ENCODE assay signal across 22 mouse cellular contexts in the genomic region with DNA sequence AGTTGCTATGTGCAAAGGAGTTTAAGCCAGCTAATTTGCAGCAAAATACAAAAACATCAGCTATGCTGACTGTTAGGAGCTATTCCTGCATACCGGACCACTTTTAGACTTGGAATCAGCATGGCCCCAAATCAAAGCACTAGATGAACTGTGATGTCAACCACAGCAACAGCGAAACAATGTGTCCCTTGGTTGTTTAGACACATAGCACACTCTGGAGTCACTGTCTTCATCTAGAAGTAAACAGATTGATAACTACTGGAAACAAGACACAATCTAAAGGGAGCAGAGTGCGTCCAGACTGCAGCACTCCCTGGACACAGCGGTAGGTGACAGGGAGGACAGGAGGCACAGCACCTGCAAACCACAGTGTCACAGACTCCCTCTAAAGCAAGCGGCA.
DNase-seq lines count a peak whose midpoint lies in the region; ATAC-seq and TF ChIP-seq lines count a peak whose summit lies in the region.
"Had no signal": no experiment of that assay in that cellular context is flagged by ENCODE, and none has a peak within 500 bp of the region (broad histone marks: within the 10 kb centered on the region; RNA-seq: fewer than 3 reads in every experiment).

No protein-coding gene starts in this region.

- TF ChIP-seq POLR2A in lung, adult 2 months (IDR thresholded peaks at IDR 0.05; ENCODE audit: borderline replicate concordance, extremely low read depth, low read depth, low read length), result no peak

- peak overlapping the region; percentile 53 for H3K27ac ChIP-seq in embryonic facial prominence, embryonic 13.5 days
- no peak overlapping the region for H3K27ac ChIP-seq in embryonic facial prominence, embryonic 10.5 days (replicated peaks)
- H3K27ac ChIP-seq in heart, postnatal 0 days (ENCODE audit: low read depth), result peak overlapping the region; percentile 47
- peak overlapping the region; percentile 56 for H3K27ac ChIP-seq in lung, embryonic 15.5 days
- H3K27ac ChIP-seq: forebrain, embryonic 15.5 days; hindbrain, embryonic 15.5 days; limb, embryonic 13.5 days; liver, embryonic 15.5 days; midbrain, embryonic 13.5 days had no signal

- DNase-seq in embryonic facial prominence, embryonic 10.5 days (ENCODE audit: low spot score), result no peak
- DNase-seq in heart, postnatal 0 days (ENCODE audit: low spot score), result no peak
- DNase-seq in heart, adult 9 months (ENCODE audit: low spot score in 2 of 2), result no peak
- no peak for DNase-seq in lung, adult 2 months
- DNase-seq in lung, postnatal 36 days, result peak; percentile 51
- no peak for DNase-seq in left cerebral cortex, adult 9 months (ENCODE audit: low spot score in 2 of 2)
- DNase-seq: adrenal gland, postnatal 14 days; cerebellum, adult 8-10 months; cerebellum, postnatal 36 days; embryo, embryonic 11 days; gastrocnemius, postnatal 14 days; heart, adult 18-20 months; heart, postnatal 10 days; kidney, adult 2 months; kidney, postnatal 10 days had no signal

- 83% methylated on average over 5 of the region's 5 CpGs for WGBS in embryonic facial prominence, embryonic 13.5 days
- 92% methylated on average over 5 of the region's 5 CpGs for WGBS in embryonic facial prominence, embryonic 10.5 days
- 74% methylated on average over 5 of the region's 5 CpGs for whole genome bisulfite sequencing in heart, postnatal 0 days
- 53% methylated on average over 5 of the region's 5 CpGs for WGBS in lung, embryonic 15.5 days
- WGBS in lung, adult 2 months, result 40% methylated on average over 5 of the region's 5 CpGs

- no peak for ATAC-seq in embryonic facial prominence, embryonic 13.5 days (ENCODE audit: insufficient number of reproducible peaks, insufficient read depth, low FRiP score, low TSS enrichment, low read depth)
- ATAC-seq in heart, postnatal 0 days (ENCODE audit: insufficient read depth, low read depth), result no peak
- peak; percentile 46; the same call in 1 of the 2 replicates for ATAC-seq in lung, embryonic 15.5 days (ENCODE audit: borderline replicate concordance, extremely low read depth, low FRiP score, low TSS enrichment)
- ATAC-seq: forebrain, embryonic 15.5 days; midbrain, embryonic 13.5 days had no signal

- H3K4me2 ChIP-seq in embryonic facial prominence, embryonic 13.5 days, result no peak overlapping the region
- H3K4me2 ChIP-seq in heart, postnatal 0 days (ENCODE audit: low read depth, low read length), result no peak overlapping the region
- H3K4me2 ChIP-seq in lung, embryonic 15.5 days, result no peak overlapping the region
- H3K4me2 ChIP-seq: forebrain, embryonic 15.5 days; hindbrain, embryonic 15.5 days; limb, embryonic 13.5 days; liver, embryonic 15.5 days; midbrain, embryonic 13.5 days had no signal

- peaks cover 39% of the 10 kb centered on the region for H3K4me1 ChIP-seq in embryonic facial prominence, embryonic 13.5 days
- H3K4me1 ChIP-seq in embryonic facial prominence, embryonic 10.5 days, result peaks cover 23% of the 10 kb centered on the region
- peaks cover 19% of the 10 kb centered on the region for H3K4me1 ChIP-seq in heart, postnatal 0 days (ENCODE audit: control insufficient read depth, insufficient read depth)
- H3K4me1 ChIP-seq in lung, embryonic 15.5 days, result peaks cover 43% of the 10 kb centered on the region
- peaks cover 8% of the 10 kb centered on the region for H3K4me1 ChIP-seq in lung, adult 2 months (ENCODE audit: control insufficient read depth, insufficient read depth, low read length)
- H3K4me1 ChIP-seq: hindbrain, embryonic 15.5 days had no signal

- TF ChIP-seq EP300 in heart, postnatal 0 days (IDR thresholded peaks at IDR 0.05; ENCODE audit: low read depth), result no peak

- no peak overlapping the region for H3K4me3 ChIP-seq in embryonic facial prominence, embryonic 13.5 days
- H3K4me3 ChIP-seq in embryonic facial prominence, embryonic 10.5 days, result no peak overlapping the region
- H3K4me3 ChIP-seq in heart, postnatal 0 days (ENCODE audit: low read depth, low read length), result no peak overlapping the region
- no peak overlapping the region for H3K4me3 ChIP-seq in lung, embryonic 15.5 days
- H3K4me3 ChIP-seq in lung, adult 2 months (replicated peaks; ENCODE audit: extremely low read depth, low read depth, low read length), result no peak overlapping the region
- H3K4me3 ChIP-seq: forebrain, embryonic 15.5 days; hindbrain, embryonic 15.5 days; limb, embryonic 13.5 days; liver, embryonic 15.5 days; midbrain, embryonic 13.5 days had no signal

- H3K36me3 ChIP-seq in embryonic facial prominence, embryonic 13.5 days, result no peaks in the 10 kb centered on the region
- no peaks in the 10 kb centered on the region for H3K36me3 ChIP-seq in embryonic facial prominence, embryonic 10.5 days (replicated peaks)
- no peaks in the 10 kb centered on the region for H3K36me3 ChIP-seq in heart, postnatal 0 days (replicated peaks; ENCODE audit: control insufficient read depth, insufficient read depth, low read length)
- no peaks in the 10 kb centered on the region for H3K36me3 ChIP-seq in lung, embryonic 15.5 days
- H3K36me3 ChIP-seq: forebrain, embryonic 15.5 days; hindbrain, embryonic 15.5 days; limb, embryonic 13.5 days; liver, embryonic 15.5 days; midbrain, embryonic 13.5 days had no signal

- no peak for TF ChIP-seq CTCF in heart, postnatal 0 days (IDR thresholded peaks at IDR 0.05; ENCODE audit: low read depth)
- no peak for TF ChIP-seq CTCF in lung, adult 2 months (IDR thresholded peaks at IDR 0.05; ENCODE audit: insufficient read depth, low read length)

- H3K9me3 ChIP-seq in embryonic facial prominence, embryonic 13.5 days, result no peaks in the 10 kb centered on the region
- H3K9me3 ChIP-seq in embryonic facial prominence, embryonic 10.5 days, result no peaks in the 10 kb centered on the region
- no peaks in the 10 kb centered on the region for H3K9me3 ChIP-seq in heart, postnatal 0 days (replicated peaks; ENCODE audit: control insufficient read depth, low read length)
- H3K9me3 ChIP-seq in lung, embryonic 15.5 days, result no peaks in the 10 kb centered on the region
- H3K9me3 ChIP-seq: forebrain, embryonic 15.5 days; hindbrain, embryonic 15.5 days; limb, embryonic 13.5 days; liver, embryonic 15.5 days; midbrain, embryonic 13.5 days had no signal

- no peaks in the 10 kb centered on the region for H3K27me3 ChIP-seq in embryonic facial prominence, embryonic 13.5 days
- H3K27me3 ChIP-seq in embryonic facial prominence, embryonic 10.5 days (replicated peaks; ENCODE audit: low read depth, poor library complexity, severe bottlenecking), result no peaks in the 10 kb centered on the region
- no peaks in the 10 kb centered on the region for H3K27me3 ChIP-seq in heart, postnatal 0 days (ENCODE audit: control insufficient read depth, insufficient read depth, low read length)
- no peaks in the 10 kb centered on the region for H3K27me3 ChIP-seq in lung, embryonic 15.5 days
- H3K27me3 ChIP-seq: forebrain, embryonic 15.5 days; hindbrain, embryonic 15.5 days; limb, embryonic 13.5 days; liver, embryonic 15.5 days; midbrain, embryonic 13.5 days had no signal

- H3K9ac ChIP-seq in embryonic facial prominence, embryonic 13.5 days, result no peak overlapping the region
- H3K9ac ChIP-seq in heart, postnatal 0 days (replicated peaks; ENCODE audit: low read depth, low read length), result no peak overlapping the region
- H3K9ac ChIP-seq in lung, embryonic 15.5 days, result no peak overlapping the region
- H3K9ac ChIP-seq: forebrain, embryonic 15.5 days; hindbrain, embryonic 15.5 days; limb, embryonic 13.5 days; liver, embryonic 15.5 days; midbrain, embryonic 13.5 days had no signal
